Comparison of ENCODE assay signal across 15 mouse cellular contexts in the genomic region with DNA sequence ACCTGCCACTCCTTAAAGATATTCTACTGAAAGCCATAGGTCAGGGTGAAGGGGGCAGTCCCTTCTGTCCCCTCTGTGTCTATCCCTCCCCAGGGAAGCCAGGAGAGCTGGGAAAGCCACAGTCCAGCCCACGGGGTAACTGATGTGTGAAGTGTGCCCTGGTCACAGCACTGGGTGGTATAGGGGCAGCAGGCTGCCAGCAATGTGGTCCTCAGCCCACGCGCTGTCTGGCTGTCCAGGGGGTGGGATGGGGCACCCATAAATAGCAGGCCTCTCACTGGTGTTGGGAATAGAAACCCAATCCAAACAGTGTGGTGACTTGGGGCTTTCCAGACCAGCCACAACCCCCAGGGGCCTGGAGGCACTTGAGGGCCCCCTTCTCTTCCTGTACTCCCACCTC.
"Had no signal": no experiment of that assay in that cellular context is flagged by ENCODE, and none has a peak within 500 bp of the region (broad histone marks: within the 10 kb centered on the region; RNA-seq: fewer than 3 reads in every experiment).

No protein-coding gene starts in this region.

- H3K27me3 ChIP-seq: liver, embryonic 15.5 days; lung, embryonic 15.5 days; midbrain, embryonic 15.5 days; neural tube, embryonic 12.5 days; stomach, embryonic 15.5 days had no signal

- H3K9ac ChIP-seq: liver, embryonic 15.5 days; liver, postnatal 0 days; lung, embryonic 15.5 days; midbrain, embryonic 12.5 days; midbrain, embryonic 15.5 days; neural tube, embryonic 12.5 days; stomach, embryonic 15.5 days had no signal

- H3K36me3 ChIP-seq: liver, embryonic 15.5 days; lung, embryonic 15.5 days; midbrain, embryonic 10.5 days; midbrain, embryonic 12.5 days; midbrain, embryonic 15.5 days; neural tube, embryonic 12.5 days; stomach, embryonic 15.5 days had no signal

- H3K4me2 ChIP-seq: liver, embryonic 15.5 days; lung, embryonic 15.5 days; midbrain, embryonic 12.5 days; midbrain, embryonic 15.5 days; neural tube, embryonic 12.5 days; stomach, embryonic 15.5 days had no signal

- ATAC-seq: liver, postnatal 0 days; midbrain, embryonic 15.5 days had no signal

- H3K4me3 ChIP-seq: liver, embryonic 15.5 days; lung, embryonic 15.5 days; midbrain, embryonic 10.5 days; midbrain, embryonic 12.5 days; midbrain, embryonic 15.5 days; neural tube, embryonic 12.5 days; stomach, embryonic 15.5 days had no signal

- DNase-seq: liver, postnatal 0 days; lung, adult 2 months; lung, postnatal 10 days; lung, postnatal 4 days; right cerebral cortex, postnatal 14 days; thymus, adult 2 months; thymus, postnatal 25 days had no signal

- H3K4me1 ChIP-seq: midbrain, embryonic 12.5 days; midbrain, embryonic 15.5 days; neural tube, embryonic 12.5 days had no signal

- H3K27ac ChIP-seq: liver, embryonic 15.5 days; lung, embryonic 15.5 days; midbrain, embryonic 10.5 days; midbrain, embryonic 12.5 days; midbrain, embryonic 15.5 days; neural tube, embryonic 12.5 days; stomach, embryonic 15.5 days; stomach, postnatal 0 days had no signal

- H3K9me3 ChIP-seq: liver, embryonic 15.5 days; lung, embryonic 15.5 days; midbrain, embryonic 12.5 days; midbrain, embryonic 15.5 days; stomach, embryonic 15.5 days had no signal
